Mouse (Mus musculus): ENCODE data around the gene Olfr763.
"Not testable (repeated sequence)": the region's sequence is repeated elsewhere in the genome, so short reads cannot be mapped to it uniquely, and the experiment has no call there.

Gene Olfr763

DNA sequence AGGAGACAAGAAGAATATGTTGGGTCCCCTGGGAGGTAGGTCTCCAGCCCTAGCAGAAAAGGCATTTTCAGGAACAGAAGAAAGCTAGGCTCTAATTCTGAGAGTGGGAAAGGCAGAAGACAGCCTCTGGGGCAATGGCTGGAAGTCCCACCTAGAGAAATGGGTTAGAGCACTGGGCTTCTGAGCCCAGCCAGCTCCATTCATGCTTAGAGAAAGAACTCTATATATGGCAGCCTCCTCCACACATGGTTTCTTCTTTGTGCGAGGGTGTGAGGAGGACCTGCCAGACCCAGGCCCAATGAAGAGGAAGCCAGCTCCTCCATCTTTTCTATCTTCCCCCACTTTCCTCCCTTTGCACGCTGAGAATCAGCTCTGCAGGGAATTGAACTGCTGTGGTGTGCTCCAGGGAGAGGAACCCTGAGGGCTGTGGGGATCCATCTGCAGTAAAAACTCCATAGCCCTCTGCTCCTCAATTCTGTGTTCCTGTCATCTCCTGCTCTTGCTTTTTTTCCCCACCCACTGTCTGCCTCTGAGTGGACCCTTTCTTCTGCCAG lies at the start of gene Olfr763:
Gene Olfr763 (plus strand): TSS at position 504 of the 554 bp plus-strand sequence.
- no peak for DNase-seq

DNA sequence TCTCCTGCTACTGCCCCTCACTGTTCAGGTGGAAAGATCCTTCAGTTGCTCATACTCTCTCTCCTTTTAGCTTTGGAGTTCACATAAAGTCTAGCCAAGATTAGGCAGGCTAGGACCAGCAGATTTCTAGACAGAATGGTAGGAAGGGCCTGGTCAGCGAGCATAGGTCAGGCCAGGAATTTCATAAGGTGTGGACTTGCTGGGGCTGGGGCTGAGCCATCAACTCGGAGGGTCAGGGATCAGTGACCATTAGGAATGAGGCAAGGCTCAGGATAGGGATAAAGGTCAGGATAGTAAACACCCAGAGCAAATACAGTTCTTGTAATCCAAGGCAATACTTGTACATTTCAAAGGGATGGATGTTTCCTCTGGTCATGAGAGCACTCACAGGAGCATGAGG lies 45.6 kb upstream of the Olfr763 start:
- peak; percentile 69 to 85 for DNase-seq

- no peak for DNase-seq
These were observed 44.7 kb upstream of the Olfr763 start for GRCm38 (mm10) chr10:128965871-128966270.

DNA sequence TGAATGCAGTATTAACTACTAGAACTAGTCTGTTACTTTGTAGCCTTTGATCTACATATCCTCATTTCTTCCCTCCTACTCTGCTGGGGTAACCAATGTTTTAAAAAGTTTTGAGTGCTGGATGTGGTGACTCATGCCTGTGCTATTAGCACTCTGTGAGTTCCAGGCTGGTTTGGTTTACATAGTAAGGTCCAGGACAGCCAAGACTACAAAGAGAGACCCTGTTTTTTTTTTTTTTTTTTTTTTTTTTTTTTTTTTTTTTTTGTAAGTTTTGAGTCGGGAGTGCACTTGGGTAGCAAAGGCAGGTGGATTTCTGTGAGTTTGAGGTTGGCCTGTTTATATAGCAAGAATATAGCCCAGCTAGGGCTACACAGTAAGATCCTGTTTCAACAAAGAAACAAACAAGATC lies 42.2 kb upstream of the Olfr763 start:
- no peak for DNase-seq

DNA sequence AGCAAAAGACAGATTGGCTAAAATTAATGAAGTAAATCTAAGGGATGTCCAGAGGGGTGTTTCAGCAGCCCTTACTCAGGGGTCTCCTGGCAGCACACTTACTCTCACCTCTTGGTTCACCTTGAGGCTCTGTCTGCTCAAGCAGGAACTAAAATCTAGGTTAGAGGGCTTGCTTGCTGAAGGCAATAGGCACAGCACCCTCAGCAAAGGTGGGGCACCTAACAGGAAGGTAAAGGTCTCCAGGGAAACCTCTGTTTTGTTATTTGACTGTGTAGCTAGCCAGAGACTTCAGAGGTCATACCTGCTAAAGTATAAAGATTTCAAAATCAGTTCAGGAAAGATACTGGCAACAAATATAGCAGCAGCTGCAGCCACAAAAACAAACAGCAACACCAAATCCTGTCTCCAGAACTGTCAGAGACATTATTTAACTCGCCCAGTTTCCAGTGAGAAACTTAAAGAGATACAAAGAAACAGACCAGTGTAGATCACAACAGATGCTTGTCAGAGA lies 39.8 kb upstream of the Olfr763 start:
- DNase-seq = no peak

- no peak for DNase-seq
These were observed 37.8 kb upstream of the Olfr763 start for GRCm38 (mm10) chr10:128972841-128973240.

GRCm38 (mm10) chr10:128976395-128976794 lies 34.2 kb upstream of the Olfr763 start:
- no peak for DNase-seq

DNA sequence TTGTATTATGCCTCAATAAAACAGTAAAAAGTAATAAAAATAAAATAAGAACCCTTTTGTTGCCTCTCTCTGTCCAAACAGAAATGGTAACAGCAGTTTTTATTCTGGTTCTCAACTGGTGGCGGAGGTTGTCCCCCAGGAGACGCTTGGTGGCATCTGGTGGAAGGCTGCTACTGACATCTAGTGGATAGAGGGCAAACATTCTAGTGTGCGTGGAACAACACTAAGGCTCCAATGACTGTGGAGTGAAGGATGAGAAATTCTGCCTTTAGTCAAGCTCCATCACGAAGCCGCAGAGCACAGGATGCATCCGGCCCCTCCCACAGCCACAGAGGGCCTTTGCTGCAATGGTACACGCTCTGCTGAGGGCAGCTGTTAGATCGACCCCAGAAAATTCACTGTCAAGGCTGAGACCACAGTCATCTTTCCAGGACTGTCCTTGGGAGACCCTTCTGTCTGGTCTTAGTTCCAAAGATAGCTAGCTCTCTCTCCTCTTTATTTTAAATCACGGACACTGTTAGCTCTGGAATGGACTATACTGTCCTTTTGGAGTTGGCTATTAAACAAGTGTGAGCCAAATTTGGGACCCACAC lies 33.0 kb upstream of the Olfr763 start:
- DNase-seq = peak; percentile 57 to 59

GRCm38 (mm10) chr10:128980644-128981365 lies 29.8 kb upstream of the Olfr763 start:
- no peak for DNase-seq

DNA sequence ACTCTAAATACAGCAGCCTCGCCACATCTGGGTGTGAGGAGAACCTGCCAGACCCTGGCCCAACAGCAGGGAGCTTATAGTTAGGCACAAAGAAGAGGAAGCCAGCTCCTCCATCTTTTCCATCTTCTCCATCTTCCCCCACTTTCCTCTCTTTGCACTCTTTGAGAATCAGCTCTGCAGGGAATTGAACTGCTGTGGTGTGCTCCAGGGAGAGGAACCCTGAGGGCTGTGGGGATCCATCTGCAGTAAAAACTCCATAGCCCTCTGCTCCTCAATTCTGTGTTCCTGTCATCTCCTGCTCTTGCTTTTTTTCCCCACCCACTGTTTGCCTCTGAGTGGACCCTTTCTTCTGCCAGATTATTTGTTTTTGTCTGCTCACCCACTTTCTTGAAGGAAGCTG lies 21.5 kb upstream of the Olfr763 start, which contains the start of gene Olfr9:
Gene Olfr9 (plus strand): TSS at position 301 of the 400 bp plus-strand sequence.
- DNase-seq = not testable (repeated sequence)

DNA sequence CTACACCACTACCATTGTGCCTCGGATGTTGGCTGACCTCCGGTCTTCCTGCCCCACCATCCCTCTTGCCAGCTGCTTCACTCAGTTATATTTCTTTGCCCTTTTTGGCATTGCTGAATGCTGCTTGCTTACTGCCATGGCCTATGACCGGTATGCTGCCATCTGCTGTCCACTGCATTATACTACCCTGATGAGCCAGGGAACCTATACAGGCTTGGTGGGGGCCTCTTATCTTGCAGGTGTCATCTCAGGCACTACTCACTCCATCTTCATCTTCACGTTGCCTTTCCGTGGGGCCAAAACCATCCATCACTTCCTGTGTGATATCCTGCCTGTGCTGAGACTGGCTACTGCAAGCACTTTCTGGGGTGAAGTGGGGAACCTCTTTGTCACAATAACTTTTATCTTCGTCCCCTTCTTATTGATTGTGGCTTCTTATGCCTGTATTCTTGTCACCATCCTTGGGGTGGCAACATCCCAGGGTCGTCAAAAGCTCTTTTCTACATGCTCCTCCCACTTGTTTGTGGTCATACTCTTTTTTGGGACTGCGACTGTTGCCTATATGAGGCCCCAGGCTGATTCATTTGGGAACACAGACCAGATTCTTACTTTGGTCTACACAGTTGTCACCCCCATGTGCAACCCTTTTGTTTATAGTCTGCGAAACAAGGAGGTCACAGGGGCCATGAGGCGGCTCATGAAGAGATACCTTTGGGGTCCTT lies 20.3 kb upstream of the Olfr763 start:
- not testable (repeated sequence) for DNase-seq

GRCm38 (mm10) chr10:128990994-128991393 lies 19.6 kb upstream of the Olfr763 start:
- no peak for DNase-seq

DNA sequence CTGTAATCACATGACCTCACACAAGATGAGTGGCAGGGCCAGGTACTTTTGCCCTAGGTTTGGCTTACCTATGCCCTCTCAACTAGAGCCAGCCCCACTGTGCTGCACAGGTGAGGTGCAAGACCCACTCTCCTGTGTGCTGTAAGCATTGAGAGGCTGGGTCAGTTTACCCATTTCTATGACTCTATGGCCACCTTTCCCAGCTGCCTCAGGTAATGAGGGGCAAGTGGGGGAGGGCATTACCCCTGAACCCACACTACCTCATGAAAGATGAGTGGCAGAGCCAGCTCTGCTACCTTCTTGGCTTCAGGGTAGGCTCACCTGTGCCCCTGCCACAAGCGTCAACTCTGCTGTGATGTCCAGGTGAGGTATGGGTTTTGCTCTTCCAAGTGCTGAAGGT lies 14.8 kb upstream of the Olfr763 start:
- DNase-seq = no peak

GRCm38 (mm10) chr10:128996523-128997040 lies 14.0 kb upstream of the Olfr763 start:
- no peak for DNase-seq

GRCm38 (mm10) chr10:129004032-129004920 lies 6.3 kb upstream of the Olfr763 start:
- no peak for DNase-seq

DNA sequence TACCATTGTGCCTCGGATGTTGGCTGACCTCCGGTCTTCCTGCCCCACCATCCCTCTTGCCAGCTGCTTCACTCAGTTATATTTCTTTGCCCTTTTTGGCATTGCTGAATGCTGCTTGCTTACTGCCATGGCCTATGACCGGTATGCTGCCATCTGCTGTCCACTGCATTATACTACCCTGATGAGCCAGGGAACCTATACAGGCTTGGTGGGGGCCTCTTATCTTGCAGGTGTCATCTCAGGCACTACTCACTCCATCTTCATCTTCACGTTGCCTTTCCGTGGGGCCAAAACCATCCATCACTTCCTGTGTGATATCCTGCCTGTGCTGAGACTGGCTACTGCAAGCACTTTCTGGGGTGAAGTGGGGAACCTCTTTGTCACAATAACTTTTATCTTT lies 920 bp downstream of the Olfr763 start:
- DNase-seq = not testable (repeated sequence)

GRCm38 (mm10) chr10:129014477-129014876 lies 3.9 kb downstream of the Olfr763 start:
- peak in 1 of 2 experiments; percentile 9 for DNase-seq

DNA sequence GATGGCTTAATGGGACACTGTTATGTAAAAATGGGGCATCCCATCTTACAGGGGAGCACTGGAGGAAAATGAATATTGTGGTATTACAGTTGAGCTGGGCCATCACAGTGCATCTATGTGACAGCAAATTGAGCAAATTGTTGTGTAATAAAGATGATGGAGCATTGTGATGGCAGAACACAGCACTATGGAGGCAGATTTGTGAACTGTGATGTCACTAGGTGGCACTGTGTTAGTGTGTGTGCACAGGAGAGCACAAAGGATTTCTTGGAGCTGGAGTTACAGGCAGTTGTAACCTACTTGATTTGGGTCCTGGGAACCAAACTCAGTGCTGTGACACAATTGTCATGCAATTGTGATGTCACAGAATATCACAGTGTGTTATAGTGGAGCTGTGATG lies 12.7 kb downstream of the Olfr763 start:
- no peak for DNase-seq

GRCm38 (mm10) chr10:129026018-129026662 lies 15.5 kb downstream of the Olfr763 start:
- peak; percentile 20 to 73 for DNase-seq

DNA sequence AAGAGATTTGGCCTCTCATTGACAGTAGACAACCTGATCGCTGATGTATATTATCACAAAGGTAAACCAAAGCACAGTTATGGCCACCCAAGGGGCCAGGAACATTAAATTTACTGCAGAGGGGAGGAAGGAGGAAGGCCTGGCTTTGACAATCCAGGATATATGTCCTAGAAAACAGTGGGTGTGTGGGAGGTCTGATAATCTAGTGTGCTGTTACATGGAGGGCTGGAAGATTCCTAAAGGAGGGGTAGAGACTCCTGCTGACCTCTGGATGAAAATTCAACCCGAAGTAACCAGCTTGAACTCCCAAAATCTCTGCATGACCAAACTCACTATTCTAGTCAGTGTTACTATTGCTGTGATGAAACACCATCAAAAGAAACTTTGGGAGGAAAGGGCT lies 17.8 kb downstream of the Olfr763 start:
- no peak for DNase-seq

DNA sequence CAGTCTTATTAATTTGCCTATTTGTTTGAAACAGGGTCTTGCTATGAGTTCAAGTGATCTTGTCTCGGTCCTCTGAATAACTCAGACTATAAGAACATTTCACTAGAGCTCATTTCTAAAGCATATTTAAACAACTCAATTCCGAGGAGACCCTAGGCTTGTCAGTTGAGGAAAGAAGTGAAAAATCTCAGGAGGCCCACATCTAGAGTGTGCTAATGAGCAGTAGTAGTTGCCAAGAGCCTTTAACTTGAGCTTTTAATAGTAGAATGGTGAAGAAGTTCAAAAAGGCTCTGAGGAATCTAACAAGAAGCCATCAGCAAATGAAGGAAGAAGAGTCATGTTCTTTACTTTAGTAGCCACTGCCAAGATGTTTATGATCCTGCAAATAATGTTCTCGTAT lies 29.2 kb downstream of the Olfr763 start, which contains the start of gene Olfr764-ps1:
Gene Olfr764-ps1 (minus strand): TSS at position 101 of the 400 bp plus-strand sequence.
- no peak for DNase-seq
